Mouse (Mus musculus) embryo, embryonic 10 days (tissue): Measurements from ENCODE around the gene Pdzd4.

Experiments used
- DNase-seq: peaks from one replicate; pipeline ENCODE4 v3.0.0-alpha.2; 2015; ENCODE audit warnings: low spot score

Gene Pdzd4

DNA sequence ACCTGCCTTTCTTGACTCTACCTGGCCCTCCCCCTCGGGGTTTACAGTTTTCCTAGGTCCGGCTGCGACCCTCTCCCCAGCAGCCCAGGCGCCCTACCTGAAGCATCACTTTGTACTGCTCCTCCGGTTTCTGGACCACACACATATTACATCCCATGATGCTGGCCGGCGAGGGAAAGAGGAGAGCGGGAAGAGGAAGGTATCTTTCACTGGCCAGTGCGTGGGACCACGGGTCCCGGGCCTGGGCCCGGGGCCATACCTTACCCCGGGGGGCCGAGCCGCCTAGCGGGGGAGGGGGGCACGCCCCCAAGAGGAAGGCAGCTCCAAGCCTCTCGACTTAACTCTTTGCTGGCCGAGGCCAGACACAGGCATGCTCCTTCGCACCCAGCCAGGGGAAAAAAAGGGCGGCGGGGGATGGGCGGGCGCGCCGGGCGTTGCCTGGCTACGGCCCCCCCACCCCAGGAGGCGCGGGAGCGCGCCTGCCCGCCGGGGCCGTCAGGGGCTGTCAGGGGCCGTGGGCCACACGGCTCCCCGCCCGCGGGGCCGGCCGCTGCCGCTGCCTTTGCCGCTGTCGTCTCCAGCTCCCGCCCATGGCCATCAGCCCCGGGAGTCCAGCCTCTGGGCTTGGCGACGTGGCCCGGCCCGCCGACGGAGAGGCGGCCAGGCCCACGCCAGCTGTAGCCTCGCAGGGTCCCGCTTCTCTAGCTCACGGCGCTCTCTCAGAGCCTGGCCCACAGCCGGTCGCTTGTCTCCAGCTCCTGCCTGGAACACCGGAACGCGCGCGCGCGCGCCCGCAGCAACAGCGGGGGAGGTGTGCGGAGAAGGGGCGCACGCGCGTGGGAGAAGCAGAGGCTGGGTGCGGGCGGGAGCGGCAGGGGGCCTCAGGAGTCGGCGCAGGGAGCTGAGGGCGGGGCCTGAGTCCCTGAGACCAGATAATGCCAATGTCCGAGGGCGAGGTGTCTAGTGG, at the start of gene Pdzd4:
TSS of gene Pdzd4 (minus strand) at position 785 of the 967 bp plus-strand sequence.
- peak; percentile 37 for DNase-seq

DNA sequence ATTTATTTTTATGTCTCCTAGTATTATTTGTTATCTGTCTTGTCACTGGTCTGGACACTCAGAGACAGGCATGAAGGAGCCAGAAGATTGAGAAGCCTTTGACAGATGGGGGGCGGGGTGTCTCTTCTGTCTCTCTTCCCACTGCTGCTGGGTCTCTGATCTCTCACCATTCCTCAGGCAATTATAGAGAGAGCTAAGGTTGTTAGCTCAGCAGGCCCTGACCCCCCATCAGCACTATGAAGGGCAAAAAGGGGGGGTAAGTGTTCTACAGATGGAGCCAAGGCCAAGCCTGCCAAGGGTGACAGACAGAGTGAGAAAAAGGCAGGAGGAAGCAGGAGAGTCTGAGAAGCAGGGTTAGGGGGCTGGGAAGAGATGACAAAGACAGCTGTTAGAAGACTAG, 47.2 kb upstream of the Pdzd4 start:
- no peak for DNase-seq

DNA sequence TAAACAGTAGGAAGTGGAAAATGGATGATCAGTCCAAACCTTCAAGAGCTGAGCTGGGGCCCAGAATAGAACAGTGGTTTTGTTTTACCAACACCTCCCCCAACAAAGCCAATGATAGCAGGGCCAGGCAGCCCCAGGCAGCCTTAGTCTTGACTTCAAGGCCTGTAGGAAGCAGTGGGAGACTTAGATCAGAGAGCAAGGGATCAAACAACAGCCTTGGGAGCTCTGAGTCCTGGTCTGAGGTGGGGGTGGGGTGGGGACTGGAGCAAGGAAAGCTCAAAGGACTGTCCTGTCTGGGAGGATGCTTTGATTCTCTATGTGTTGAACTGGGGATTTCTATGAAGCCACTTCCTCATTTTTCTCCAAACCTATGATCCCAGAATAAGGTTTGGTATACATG, 46.7 kb upstream of the Pdzd4 start:
- no peak for DNase-seq

DNA sequence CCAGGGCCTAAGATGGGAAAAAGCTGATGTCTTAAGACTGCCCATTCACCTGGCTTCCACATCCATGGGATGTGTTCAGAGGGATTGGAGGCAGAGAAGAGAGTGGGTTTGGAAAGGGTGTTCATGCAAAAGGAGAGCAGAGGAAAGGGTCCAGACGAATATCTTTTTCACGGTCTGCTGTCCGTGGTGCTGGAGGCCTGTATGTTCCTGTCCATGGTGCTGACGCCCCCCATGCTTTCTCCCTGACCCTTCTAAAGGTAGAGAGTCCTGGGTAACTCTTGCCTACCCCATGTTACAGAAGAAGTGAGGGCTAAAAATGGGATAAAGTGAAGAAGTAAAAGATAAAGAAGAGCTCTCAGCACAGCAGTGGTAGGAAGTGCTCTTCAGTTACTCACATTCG, 44.6 kb upstream of the Pdzd4 start:
- peak; percentile 57 for DNase-seq

DNA sequence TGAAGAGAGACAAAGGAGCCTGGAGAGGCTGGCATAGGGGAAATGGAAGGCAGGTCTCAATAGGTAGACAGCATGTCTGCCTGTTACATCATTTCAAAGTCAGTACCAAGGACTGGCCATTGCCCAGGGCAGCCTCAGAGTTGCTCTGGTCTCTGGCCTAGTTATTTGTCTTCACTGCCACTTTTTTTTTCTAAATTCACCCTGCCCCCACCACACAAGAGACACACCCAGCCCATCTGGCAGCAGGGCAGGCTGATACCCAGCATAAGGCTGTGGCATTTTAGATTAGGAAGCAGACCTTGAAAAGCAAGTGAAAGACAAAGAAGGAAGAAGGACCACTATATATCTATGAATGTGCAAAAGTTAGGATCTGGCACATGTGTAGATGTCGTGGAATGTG, 43.1 kb upstream of the Pdzd4 start:
- DNase-seq, result no peak

DNA sequence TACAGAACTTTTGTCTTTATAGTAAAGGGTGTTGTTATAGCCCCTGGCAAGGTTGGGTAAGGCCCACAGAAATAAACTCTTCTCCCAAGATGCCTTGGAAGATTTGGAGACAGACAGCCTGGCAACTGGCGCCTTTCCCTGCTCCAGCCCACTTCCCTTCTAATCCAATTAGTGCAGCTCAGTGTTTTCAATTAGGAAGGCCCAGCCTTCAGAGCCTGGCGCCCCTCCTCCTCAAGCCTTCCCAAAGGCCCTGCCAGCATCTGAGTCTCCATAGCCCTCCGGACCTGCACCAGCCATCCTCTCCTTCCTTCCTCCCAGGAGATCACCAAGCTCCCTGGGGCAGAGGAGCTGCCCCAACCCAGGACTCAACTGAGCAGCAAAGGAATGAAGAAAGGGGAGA, 42.5 kb upstream of the Pdzd4 start:
- peak; percentile 13 for DNase-seq

DNA sequence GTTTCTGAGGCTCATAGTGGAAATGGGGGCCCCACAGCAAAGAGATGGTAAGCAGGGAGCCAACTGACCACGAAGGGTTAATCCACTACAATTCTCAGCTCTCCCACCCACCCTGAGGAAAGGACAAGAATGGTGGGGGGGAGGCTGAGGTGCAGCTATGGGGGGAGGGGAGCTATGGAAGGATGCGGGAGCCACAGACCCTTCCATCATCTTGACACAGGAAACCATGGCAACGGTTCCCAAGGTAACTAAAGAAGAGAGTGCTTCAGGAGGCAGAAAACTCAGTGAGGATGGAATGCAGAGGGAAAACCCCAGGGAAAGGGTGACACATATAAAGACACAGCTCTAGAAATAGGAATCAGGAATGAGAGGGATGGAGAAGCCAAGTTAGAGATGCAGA, 39.9 kb upstream of the Pdzd4 start:
- peak; percentile 72 for DNase-seq

DNA sequence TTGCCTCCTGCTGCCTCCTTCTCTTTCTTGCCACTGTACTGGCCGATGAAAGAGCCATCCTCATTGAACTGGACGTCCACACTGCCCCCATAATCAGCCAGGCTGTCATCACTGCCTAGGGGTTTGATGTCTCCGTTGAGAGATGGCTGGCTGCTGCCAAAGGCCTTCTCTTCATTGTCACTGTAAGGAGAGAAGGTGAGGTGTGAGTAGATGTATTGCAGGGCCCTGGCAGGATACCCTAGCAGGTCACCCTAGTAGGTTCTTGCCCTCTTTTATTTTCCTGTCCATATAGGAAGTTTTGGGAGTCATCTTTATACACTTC, 30.3 kb upstream of the Pdzd4 start:
- DNase-seq, result no peak

DNA sequence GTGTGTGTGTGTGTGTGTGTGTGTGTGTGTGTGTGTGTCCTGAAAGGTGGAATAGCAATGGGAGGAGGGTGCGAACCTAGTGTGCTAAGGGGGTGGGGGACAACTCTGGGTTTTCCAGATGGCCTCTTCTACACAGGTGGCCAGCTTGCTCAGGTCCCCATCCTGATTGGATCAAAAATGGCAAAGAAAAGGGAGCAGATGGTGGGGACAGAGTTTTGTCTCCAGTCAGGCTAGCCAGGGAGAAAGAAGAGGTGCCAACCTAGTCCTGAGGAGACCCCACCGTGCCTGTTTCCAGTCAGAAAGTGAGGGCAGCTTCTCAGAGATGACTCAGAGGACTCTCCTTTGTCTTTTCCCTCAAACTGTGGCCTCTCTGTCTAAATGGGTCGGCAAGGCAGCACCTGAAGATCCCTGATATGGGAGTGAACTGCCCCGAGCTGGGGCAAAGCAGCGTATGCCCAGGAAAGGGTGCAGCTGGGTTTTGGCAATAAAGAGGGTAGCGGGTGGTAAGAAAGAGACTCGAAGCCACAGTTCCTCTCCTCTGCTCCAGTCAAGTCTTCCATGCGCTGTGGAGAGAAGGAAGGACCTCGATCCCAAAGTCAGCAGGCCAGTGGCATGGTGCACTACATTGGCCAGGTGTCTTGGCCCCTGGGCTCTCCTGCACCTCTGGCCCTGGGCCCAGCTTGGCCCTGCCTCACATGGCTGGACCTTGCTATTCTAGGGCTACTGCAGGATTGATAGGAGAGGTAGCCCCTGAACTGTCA, 29.7 kb upstream of the Pdzd4 start:
- no peak for DNase-seq

DNA sequence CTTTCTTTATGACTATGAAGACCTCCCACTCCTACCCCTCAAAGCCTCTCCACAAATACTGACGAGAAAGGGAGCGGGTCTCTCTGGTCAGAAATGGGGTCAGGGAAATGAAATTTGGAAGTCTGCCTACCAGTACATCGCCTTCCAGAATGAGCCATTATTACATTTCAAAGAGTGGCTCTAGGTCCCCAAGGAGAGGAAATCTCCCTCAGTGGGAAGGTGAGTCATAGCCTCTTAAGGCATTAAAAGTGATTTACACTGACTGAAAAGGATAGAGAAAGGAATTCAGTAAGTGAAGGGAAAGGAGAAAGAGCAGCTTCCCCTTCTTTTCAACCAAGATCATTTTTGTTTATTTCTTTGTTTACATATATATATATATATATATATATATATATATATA, 11.9 kb upstream of the Pdzd4 start:
- DNase-seq, result no peak

DNA sequence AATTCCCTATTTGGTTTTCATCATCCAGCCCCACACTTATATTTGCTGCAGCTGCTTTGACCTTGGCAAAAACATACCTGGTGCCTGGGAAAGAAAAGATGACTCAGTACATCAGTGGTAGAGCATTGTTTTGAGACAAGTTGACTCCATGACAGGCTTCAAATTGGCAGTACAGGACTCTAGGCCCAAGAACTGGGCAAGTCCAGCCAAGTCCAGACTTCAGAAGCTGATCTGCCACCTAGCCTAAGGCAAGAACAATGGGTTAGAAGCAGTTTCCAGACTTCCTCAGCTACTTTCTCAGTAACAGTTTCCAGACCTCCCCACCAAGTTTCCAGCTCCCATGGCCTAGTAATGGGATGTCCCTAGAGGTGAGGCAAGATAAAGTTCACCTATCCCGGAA, 11.0 kb upstream of the Pdzd4 start:
- DNase-seq, result no peak

DNA sequence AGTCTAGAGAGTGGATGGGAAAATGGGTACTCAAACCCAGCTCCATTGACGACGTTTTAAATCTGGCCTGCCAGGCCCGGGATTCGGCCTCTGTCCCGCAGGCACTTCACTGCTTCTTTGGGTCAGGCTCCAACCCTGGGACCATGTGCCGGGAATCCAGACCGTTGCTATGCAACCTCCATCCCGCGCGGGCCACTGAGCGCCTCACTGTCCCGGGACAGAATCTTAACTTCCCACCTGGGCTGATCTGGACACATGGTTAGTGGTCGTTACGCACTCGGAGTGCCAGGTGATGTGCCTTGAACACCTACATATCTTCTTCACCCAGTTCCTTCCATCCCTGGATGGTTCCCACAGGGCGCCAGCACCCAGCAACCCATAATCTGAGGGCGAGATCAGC, 1.0 kb downstream of the Pdzd4 start:
- DNase-seq, result peak; percentile 14

DNA sequence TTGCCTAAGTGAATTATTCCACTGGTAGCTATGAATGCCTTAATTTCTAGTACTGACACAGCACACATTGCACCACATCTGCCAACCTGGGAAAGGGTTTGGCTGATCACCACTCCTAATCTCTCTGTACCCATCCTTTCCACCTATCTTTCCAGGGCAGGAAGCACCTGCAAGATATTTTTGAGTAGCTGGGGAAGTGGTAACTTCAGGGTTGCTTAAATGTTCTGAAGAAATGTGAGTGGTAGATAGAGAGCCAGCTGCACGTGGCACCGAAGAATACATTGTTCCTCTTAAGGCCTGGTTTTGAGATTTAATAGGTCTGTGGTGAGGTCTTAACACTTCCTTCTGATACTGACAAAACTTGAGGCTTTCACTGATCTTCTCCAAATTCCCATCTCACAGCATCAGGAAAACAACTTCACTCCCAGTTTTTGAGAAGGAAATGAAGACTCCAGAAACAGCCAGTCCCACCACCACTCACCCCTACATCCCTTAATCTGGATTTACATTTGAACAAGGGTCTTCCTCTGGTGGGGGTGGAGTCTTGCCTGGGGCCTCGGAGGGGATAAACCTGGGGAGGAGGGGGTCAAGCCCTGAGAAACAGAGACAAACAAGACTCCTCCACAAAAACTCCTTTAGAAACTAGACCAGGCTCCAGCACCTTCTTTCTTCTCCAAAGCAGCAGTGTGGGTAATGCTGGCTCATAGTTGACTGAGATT, 8.0 kb downstream of the Pdzd4 start:
- no peak for DNase-seq

DNA sequence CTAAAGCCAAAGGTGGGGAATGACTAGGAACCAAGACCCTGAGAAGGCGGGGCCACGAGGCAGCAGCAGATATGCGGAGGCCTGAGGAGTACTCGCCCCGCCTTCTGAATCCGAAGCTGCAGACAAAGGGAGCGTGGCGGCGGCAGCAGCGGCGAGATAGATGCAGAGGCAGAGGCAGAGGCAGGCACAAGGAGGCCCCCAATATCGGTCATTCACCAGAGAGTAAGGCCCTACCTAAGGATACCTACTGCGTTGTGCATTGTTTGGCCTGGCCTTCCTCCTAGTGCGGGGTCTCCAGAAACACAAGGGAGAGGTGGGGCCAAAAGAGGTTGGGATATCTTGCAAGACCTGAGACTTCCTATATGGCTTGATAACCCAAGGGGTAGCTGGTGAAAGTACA, 9.7 kb downstream of the Pdzd4 start:
- peak; percentile 71 for DNase-seq

DNA sequence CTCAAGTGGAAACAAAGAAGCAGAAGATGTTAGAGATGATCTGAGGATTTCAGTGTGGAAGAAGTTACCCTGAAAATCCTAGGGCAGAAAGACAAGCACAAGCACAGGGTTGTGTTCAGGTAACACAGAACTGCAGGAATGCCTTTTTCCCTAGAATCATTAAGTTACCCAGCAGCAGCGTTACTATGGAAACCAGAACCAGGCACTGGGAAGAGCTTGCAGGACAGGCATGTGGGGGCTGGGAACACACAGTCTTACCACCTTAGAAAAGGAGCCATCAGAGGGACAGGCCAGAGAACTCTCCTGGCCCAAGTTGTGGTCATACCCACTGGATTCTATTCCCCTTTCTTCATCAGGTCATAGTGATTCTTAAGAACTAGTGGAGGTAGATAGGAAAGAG, 19.0 kb downstream of the Pdzd4 start:
- peak; percentile 44 for DNase-seq

DNA sequence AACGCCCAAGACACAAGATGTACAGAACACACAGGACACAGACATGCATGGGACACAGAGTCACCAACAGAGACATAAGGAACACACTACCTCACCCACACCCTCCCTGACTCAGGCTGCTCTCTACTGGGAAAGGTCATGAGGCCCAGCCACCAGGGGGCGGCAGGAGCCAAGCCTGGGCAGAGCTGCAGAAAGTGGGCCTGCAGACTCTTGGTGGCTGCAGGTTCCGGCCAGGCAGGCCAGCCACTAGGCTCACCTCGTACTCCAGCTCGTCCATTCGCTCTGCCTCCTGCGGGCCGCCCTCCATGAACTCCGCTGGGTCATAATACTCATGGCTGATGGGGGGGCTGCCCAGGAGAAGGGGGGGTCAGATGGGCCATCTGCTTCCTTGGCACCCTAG, 26.3 kb downstream of the Pdzd4 start:
- DNase-seq, result peak; percentile 72

DNA sequence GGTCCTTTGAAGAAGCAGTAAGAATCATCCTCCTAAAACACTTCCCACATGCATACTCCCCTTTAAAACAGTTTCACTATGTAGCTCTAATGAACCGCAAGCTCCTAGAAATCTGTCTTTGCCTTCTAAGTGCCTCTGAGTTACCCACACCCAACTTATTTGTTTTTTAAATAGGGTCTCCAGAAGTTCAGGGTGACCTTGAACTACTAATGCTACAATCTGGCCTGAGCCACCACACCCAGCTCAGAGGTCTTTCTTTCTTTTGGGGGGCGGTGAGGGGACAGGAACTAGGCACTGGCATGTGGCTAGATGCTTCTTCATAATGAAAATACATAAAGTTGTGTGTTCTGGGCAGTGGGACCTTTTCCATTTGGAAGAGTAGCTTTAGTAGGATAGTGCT, 27.3 kb downstream of the Pdzd4 start:
- DNase-seq, result no peak

DNA sequence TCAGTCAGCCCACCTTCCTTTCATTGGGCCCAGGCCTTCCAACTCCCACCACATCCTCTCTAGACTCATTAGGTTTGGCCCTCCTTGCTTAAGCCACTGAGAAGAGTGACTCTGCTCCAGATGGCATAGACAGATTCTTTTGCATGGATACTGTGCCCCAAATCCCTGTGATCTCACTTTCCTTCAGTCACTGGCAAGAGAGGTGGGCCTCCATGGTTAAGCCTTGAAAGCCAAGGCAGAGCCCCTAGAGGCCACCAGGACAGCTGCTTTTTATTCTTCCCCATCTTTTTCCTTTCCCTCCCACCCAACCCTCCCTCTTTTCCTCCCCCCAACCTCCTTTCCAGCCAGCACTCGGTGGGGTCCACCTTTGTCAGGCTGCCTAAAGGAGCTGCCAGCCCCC, 31.3 kb downstream of the Pdzd4 start:
- DNase-seq, result no peak

DNA sequence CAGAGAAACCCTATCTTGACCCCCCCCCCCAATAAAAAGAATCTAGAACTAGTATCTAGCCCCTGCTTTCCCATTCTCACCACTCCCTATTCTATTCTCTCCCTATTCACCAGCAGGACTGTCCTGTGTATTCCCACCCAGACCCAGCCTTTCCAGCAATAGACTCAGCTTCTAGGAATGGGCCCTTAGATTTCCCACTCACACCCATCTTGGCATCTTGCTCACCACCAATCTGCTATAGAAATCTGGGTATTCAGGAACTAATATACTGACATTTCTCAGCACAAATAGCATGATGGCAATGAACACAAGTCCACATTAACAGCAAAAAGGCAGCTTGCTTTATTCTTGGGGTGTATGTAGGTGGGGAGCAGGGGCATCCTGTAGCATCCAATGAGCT, 31.7 kb downstream of the Pdzd4 start:
- no peak for DNase-seq

DNA sequence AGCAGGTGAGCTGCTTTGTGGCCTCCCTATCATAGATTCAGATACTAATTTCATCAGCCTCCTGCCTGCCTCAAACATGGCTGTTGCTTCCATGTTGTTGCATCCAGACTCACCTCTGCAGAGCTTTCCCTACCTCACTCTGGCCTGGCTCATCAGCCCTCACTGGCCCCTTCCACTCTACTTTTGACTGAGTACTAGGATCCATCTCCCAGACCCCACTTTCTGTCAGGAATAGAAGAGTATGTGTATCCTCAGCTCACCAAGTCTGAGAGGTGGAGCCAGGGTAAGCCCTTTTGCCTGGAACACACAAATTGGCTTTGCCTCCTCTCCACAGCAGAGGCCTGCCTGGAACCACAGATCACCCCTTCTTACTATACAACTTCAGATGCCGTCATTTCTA, 36.3 kb downstream of the Pdzd4 start:
- DNase-seq, result no peak

DNA sequence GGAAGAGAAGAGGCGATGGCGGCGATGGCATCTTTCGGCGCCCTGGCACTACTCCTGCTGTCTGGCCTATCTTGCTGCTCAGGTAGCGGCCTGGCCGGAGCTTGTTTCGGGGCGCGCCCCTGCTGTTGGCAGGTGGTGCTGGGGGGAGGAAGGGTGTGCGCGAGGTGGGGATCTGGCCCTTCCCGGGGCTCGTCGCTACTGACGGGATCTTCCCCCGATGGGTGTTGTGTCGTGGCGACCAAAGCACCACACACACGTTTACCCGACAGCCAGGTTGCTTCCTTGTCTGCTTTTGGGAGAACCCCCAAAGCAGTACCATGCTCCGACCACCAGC, 37.6 kb downstream of the Pdzd4 start:
- DNase-seq, result no peak

DNA sequence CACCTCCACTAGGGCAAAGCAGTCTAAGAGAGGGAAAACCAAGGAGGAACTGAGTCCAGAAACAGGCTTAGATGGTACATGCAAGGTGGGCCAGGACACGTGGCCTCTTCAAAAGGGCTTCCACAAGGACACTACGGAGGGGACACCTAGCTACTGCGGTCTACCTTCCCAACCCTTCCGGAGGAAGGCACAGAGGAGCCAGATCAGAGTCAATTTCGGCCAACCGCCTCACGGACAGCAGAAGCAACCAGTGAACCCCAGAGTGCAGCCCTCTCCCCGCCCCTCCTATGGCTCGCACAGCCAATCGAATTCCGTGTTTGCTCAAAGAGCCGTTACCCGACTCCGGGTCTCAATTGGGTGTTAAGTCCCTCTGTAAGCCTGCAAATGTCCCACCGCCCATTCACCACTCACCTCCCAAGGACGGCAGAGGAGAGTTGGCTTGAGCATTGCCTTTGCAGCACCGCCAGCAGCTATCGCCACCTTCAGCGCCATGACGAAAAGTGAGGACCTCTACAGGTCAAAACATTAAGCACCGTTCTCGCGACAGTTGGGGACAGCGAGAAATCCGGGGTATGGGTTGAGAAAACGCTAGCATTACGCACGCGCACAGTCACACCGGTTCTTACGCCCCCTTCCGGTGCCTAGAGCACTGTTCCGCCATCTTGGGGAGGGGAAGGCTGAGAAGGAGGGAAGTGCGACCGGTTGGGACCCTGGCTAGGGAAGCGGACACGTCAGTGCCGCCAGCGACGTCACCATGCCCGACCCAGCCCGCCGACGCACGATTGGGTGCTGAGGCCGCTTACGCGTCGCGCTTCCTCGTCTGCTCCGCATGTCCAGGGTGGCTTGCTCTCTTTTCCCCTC, 38.2 kb downstream of the Pdzd4 start, which contains the start of the genes Idh3g and Ssr4:
TSS of gene Idh3g (minus strand) at position 534 of the 861 bp plus-strand sequence.
TSS of gene Ssr4 (plus strand) at position 665 of the 861 bp plus-strand sequence.
- peak; percentile 97 for DNase-seq
